Mouse (Mus musculus) kidney, postnatal 0 days (tissue): ENCODE measurements at regions not wholly inside any gene's neighbourhood (a gene's known extent, or its start where the extent isn't known, plus 50 kb on each side); places are given as distances from the start of the nearest gene placed in this dataset. TPM values are rescaled to one million over a fixed set of nuclear protein-coding genes. Genes with fewer than 3 reads are reported as not detected.
"Not testable (repeated sequence)": the region's sequence is repeated elsewhere in the genome, so short reads cannot be mapped to it uniquely, and the experiment has no call there.

Experiments used
- ATAC-seq: fragments of 200-750 bp; cut with Nextera tagmentation; replicated peaks from 2 replicates; pipeline ENCODE4 v1.8.0; 2017; ENCODE audit warnings: low read depth, moderate number of reproducible peaks, moderate TSS enrichment, moderate library complexity; ENCODE audit not compliant: low FRiP score
- DNase-seq: peaks from one replicate; pipeline ENCODE4 v3.0.0-alpha.2; 2016; ENCODE audit warnings: low spot score
- H3K27ac ChIP-seq: fragments of 300-500 bp; sonication (generic); 2 replicates; pipeline ENCODE4 v1.5.1; 2014; ENCODE audit warnings: mild to moderate bottlenecking
- H3K27me3 ChIP-seq: fragments of 300-500 bp; sonication (generic); 2 replicates; pipeline ENCODE4 v1.6.1; 2014; ENCODE audit warnings: low read length, mixed read lengths; ENCODE audit not compliant: insufficient read depth
- H3K36me3 ChIP-seq: fragments of 300-500 bp; sonication (generic); 2 replicates; pipeline ENCODE4 v1.6.1; 2014; ENCODE audit warnings: low read length, mixed read lengths; ENCODE audit not compliant: insufficient read depth
- H3K4me1 ChIP-seq: fragments of 300-500 bp; sonication (generic); replicated peaks from 2 replicates; pipeline ENCODE4 v1.6.1; 2014; ENCODE audit warnings: antibody characterized with exemption, low read length, mixed read lengths; ENCODE audit not compliant: insufficient read depth
- H3K4me2 ChIP-seq: fragments of 300-500 bp; sonication (generic); 2 replicates; pipeline ENCODE4 v1.6.1; 2014; ENCODE audit warnings: mild to moderate bottlenecking, low read length, moderate library complexity, mixed read lengths
- H3K4me3 ChIP-seq: fragments of 300-500 bp; sonication (generic); replicated peaks from 2 replicates; pipeline ENCODE4 v1.5.1; 2014; ENCODE audit warnings: low read depth, low read length
- H3K9ac ChIP-seq: fragments of 300-500 bp; sonication (generic); 2 replicates; pipeline ENCODE4 v1.6.1; 2014; ENCODE audit warnings: low read depth, low read length
- H3K9me3 ChIP-seq: fragments of 300-500 bp; sonication (generic); replicated peaks from 2 replicates; pipeline ENCODE4 v1.6.1; 2016; ENCODE audit warnings: low read length, inconsistent platforms, mixed read lengths
- CTCF ChIP-seq: IDR thresholded peaks from 2 replicates; pipeline ENCODE4 v1.5.1; 2016; ENCODE audit warnings: antibody characterized with exemption, low read depth, mild to moderate bottlenecking, moderate library complexity
- WGBS: fragments of 180-500 bp; shearing (Covaris S2); extraction: QIAGEN DNeasy Blood & Tissue Kit; methylation state at CpG from one replicate; pipeline ENCODE4 v1.1.7; 2014; 5-methylcytosine and 5-hydroxymethylcytosine counted together
- microRNA-seq: library from miRNA; unstranded; fragments of <30 nt; microRNA quantifications from one replicate; pipeline ENCODE4, GENCODE M21; 2016

DNA sequence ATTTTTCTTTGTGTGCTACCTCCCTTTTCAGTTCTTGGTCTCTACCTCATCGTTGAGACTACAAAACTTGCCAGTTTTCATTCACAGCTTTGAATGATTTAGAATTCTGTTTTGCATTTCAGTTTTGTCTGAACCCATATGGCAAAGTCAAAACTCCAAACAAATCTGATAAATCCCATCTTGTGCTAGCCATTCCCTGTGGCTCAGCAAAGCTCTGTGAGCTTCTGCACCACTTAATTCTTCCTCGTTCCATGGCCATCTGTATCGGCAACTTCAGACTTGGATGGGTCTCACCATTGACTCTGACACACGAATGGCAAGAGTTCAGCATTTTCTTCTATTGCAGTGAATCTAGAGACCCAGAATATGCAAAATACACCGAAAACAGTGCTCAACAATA lies 1343.3 kb upstream of the Got2 start:
- H3K9ac ChIP-seq: no peak overlapping the region
- H3K9me3 ChIP-seq: no peaks in the 10 kb centered on the region
- TF ChIP-seq CTCF: no peak
- H3K4me2 ChIP-seq: no peak overlapping the region
- 83% methylated on average over 5 of the region's 5 CpGs for WGBS
- no peak for DNase-seq
- no peak overlapping the region for H3K4me3 ChIP-seq
- no peaks in the 10 kb centered on the region for H3K4me1 ChIP-seq
- ATAC-seq: no peak
- H3K27ac ChIP-seq: no peak overlapping the region
- no peaks in the 10 kb centered on the region for H3K36me3 ChIP-seq
- H3K27me3 ChIP-seq: no peaks in the 10 kb centered on the region

GRCm38 (mm10) chr8:97191806-97192205 lies 1303.5 kb upstream of the Got2 start:
- WGBS: 64% methylated on average over 1 of the region's 1 CpGs
- no peak overlapping the region for H3K9ac ChIP-seq
- no peak for ATAC-seq
- no peak for DNase-seq
- H3K36me3 ChIP-seq: no peaks in the 10 kb centered on the region
- H3K4me1 ChIP-seq: no peaks in the 10 kb centered on the region
- H3K4me2 ChIP-seq: no peak overlapping the region
- H3K4me3 ChIP-seq: no peak overlapping the region
- no peak overlapping the region for H3K27ac ChIP-seq
- H3K27me3 ChIP-seq: no peaks in the 10 kb centered on the region
- H3K9me3 ChIP-seq: no peaks in the 10 kb centered on the region
- no peak for TF ChIP-seq CTCF

DNA sequence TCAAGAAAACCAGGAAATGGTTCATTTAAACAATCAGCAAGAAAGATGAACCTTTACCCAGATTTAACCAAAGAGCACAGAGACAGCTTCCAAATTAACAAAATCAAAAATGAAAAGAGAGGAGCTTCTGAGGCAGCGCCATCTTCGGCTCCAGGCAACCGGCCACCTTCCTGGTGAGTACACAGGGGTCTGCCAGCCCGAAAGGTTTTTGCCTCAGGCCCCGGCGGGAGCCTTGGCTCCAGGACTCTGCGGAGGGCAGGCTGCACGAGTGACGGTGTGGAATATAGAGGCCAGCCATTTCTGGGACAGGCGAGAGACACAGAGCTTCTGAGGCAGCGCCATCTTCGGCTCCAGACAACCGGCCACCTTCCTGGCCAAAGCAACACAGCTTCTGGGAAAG lies 1295.5 kb upstream of the Got2 start:
- H3K27ac ChIP-seq, H3K9me3 ChIP-seq, ATAC-seq, DNase-seq, H3K4me2 ChIP-seq, H3K4me1 ChIP-seq, H3K36me3 ChIP-seq, H3K27me3 ChIP-seq, H3K9ac ChIP-seq, H3K4me3 ChIP-seq: not testable (repeated sequence)
- 92% methylated on average over 13 of the region's 13 CpGs for WGBS

GRCm38 (mm10) chr8:97182456-97182855 lies 1294.1 kb upstream of the Got2 start:
- not testable (repeated sequence) for H3K36me3 ChIP-seq, DNase-seq, H3K27ac ChIP-seq, H3K9me3 ChIP-seq, H3K4me1 ChIP-seq, H3K27me3 ChIP-seq, H3K4me2 ChIP-seq, ATAC-seq, H3K9ac ChIP-seq, H3K4me3 ChIP-seq

Small RNA genes in the stretch of these regions (microRNA-seq; reads per million reads assigned to microRNA genes)
- not detected for gene Gm26399
